Mouse (Mus musculus): Measurements from ENCODE around the gene Notum. TPM values are rescaled to one million over a fixed set of nuclear protein-coding genes. Genes with fewer than 3 reads are reported as not detected.

Notum gene
- polyA plus RNA-seq, 1 experiment from 2014 or later, result 8.8 TPM

Small RNAs within 50 kb of the gene (microRNA-seq; reads per million reads assigned to microRNA genes)
- gene Mir6936, result 2.1 reads per million

Other genes starting within 250 kb of the Notum start
- gene Nploc4, start 223.5 kb downstream of the Notum start, polyA plus RNA-seq (2016; fragmentation: Nextera tagmentation; extraction: Ambion mirVana), result 49.8 and 56.0 TPM in 2 replicates
- gene Tspan10, start 218.5 kb downstream of the Notum start, polyA plus RNA-seq (2016; fragmentation: Nextera tagmentation; extraction: Ambion mirVana), result not detected in 2 replicates
- 0.20 TPM in 1 of 2 replicates, not detected in the other for gene Pde6g, start 207.7 kb downstream of the Notum start, polyA plus RNA-seq (2016; fragmentation: Nextera tagmentation; extraction: Ambion mirVana)
- 10.4 and 13.2 TPM in 2 replicates for gene Oxld1, start 203.1 kb downstream of the Notum start, polyA plus RNA-seq (2016; fragmentation: Nextera tagmentation; extraction: Ambion mirVana)
- gene Ccdc137, start 203.1 kb downstream of the Notum start, polyA plus RNA-seq (2016; fragmentation: Nextera tagmentation; extraction: Ambion mirVana), result 47.8 and 52.4 TPM in 2 replicates
- 58.5 and 58.9 TPM in 2 replicates for gene Arl16, start 193.6 kb downstream of the Notum start, polyA plus RNA-seq (2016; fragmentation: Nextera tagmentation; extraction: Ambion mirVana)
- gene Mrpl12, start 176.6 kb downstream of the Notum start, polyA plus RNA-seq (2016; fragmentation: Nextera tagmentation; extraction: Ambion mirVana), result 135 and 139 TPM in 2 replicates
- 54.6 and 59.8 TPM in 2 replicates for gene Slc25a10, start 169.3 kb downstream of the Notum start, polyA plus RNA-seq (2016; fragmentation: Nextera tagmentation; extraction: Ambion mirVana)
- gene Gcgr, start 130.5 kb downstream of the Notum start, polyA plus RNA-seq (2016; fragmentation: Nextera tagmentation; extraction: Ambion mirVana), result 3.8 and 4.0 TPM in 2 replicates
- 221 and 229 TPM in 2 replicates for gene Mcrip1, start 111.4 kb downstream of the Notum start, polyA plus RNA-seq (2016; fragmentation: Nextera tagmentation; extraction: Ambion mirVana)
- not detected in 2 replicates for gene Ppp1r27, start 110.0 kb downstream of the Notum start, polyA plus RNA-seq (2016; fragmentation: Nextera tagmentation; extraction: Ambion mirVana)
- 620 and 631 TPM in 2 replicates for gene P4hb, start 87.9 kb downstream of the Notum start, polyA plus RNA-seq (2016; fragmentation: Nextera tagmentation; extraction: Ambion mirVana)
- gene Arhgdia, start 79.6 kb downstream of the Notum start, polyA plus RNA-seq (2016; fragmentation: Nextera tagmentation; extraction: Ambion mirVana), result 484 and 518 TPM in 2 replicates
- 671 and 778 TPM in 2 replicates for gene Alyref, start 62.8 kb downstream of the Notum start, polyA plus RNA-seq (2016; fragmentation: Nextera tagmentation; extraction: Ambion mirVana)
- gene Anapc11, start 62.8 kb downstream of the Notum start, polyA plus RNA-seq (2016; fragmentation: Nextera tagmentation; extraction: Ambion mirVana), result 202 and 203 TPM in 2 replicates
- gene Npb, start 52.7 kb downstream of the Notum start, polyA plus RNA-seq (2016; fragmentation: Nextera tagmentation; extraction: Ambion mirVana), result 0.65 and 0.95 TPM in 2 replicates
- gene Pcyt2, start 43.2 kb downstream of the Notum start, polyA plus RNA-seq (2016; fragmentation: Nextera tagmentation; extraction: Ambion mirVana), result 143 and 156 TPM in 2 replicates
- gene Sirt7, start 35.9 kb downstream of the Notum start, polyA plus RNA-seq (2016; fragmentation: Nextera tagmentation; extraction: Ambion mirVana), result 29.5 and 29.9 TPM in 2 replicates
- 28.8 and 29.9 TPM in 2 replicates for gene Mafg, start 27.6 kb downstream of the Notum start, polyA plus RNA-seq (2016; fragmentation: Nextera tagmentation; extraction: Ambion mirVana)
- gene Pycr1, start 17.4 kb downstream of the Notum start, polyA plus RNA-seq (2016; fragmentation: Nextera tagmentation; extraction: Ambion mirVana), result 29.9 and 34.3 TPM in 2 replicates
- 0.36 and 0.68 TPM in 2 replicates for gene Myadml2, start 13.0 kb downstream of the Notum start, polyA plus RNA-seq (2016; fragmentation: Nextera tagmentation; extraction: Ambion mirVana)
- gene Aspscr1, start 11.8 kb upstream of the Notum start, polyA plus RNA-seq (2016; fragmentation: Nextera tagmentation; extraction: Ambion mirVana), result 142 and 149 TPM in 2 replicates
- gene Cenpx, start 52.6 kb upstream of the Notum start, polyA plus RNA-seq (2016; fragmentation: Nextera tagmentation; extraction: Ambion mirVana), result 131 and 138 TPM in 2 replicates
- 77.9 and 78.4 TPM in 2 replicates for gene Lrrc45, start 52.8 kb upstream of the Notum start, polyA plus RNA-seq (2016; fragmentation: Nextera tagmentation; extraction: Ambion mirVana)
- gene Rac3, start 60.3 kb upstream of the Notum start, polyA plus RNA-seq (2016; fragmentation: Nextera tagmentation; extraction: Ambion mirVana), result 48.5 and 51.2 TPM in 2 replicates
- gene Dcxr, start 66.1 kb upstream of the Notum start, polyA plus RNA-seq (2016; fragmentation: Nextera tagmentation; extraction: Ambion mirVana), result 14.8 and 17.8 TPM in 2 replicates
- 4.6 and 7.2 TPM in 2 replicates for gene Cbr2, start 70.9 kb upstream of the Notum start, polyA plus RNA-seq (2016; fragmentation: Nextera tagmentation; extraction: Ambion mirVana)
- gene Hmga1b, start 101.6 kb upstream of the Notum start, polyA plus RNA-seq (2016; fragmentation: Nextera tagmentation; extraction: Ambion mirVana), result 6.4 and 8.4 TPM in 2 replicates
- gene Rfng, start 123.0 kb upstream of the Notum start, polyA plus RNA-seq (2016; fragmentation: Nextera tagmentation; extraction: Ambion mirVana), result 36.2 and 42.1 TPM in 2 replicates
- gene Gps1, start 123.1 kb upstream of the Notum start, polyA plus RNA-seq (2016; fragmentation: Nextera tagmentation; extraction: Ambion mirVana), result 233 and 242 TPM in 2 replicates
- 73.4 and 77.6 TPM in 2 replicates for gene Dus1l, start 135.2 kb upstream of the Notum start, polyA plus RNA-seq (2016; fragmentation: Nextera tagmentation; extraction: Ambion mirVana)
- gene Fasn, start 163.4 kb upstream of the Notum start, polyA plus RNA-seq (2016; fragmentation: Nextera tagmentation; extraction: Ambion mirVana), result 70.3 and 79.1 TPM in 2 replicates

Measured in limb, embryonic 12.5 days (tissue).